Mouse (Mus musculus) large intestine, adult 2 months (tissue): ENCODE measurements around the gene Ptpn14. TPM values are rescaled to one million over a fixed set of nuclear protein-coding genes. Genes with fewer than 3 reads are reported as not detected.

Experiments
- DNase-seq: peaks from one replicate; pipeline ENCODE4 v3.0.0-alpha.2; 2012; ENCODE audit warnings: low read depth, low spot score
- WGBS: fragments of 180-500 bp; shearing (Covaris S2); methylation state at CpG from one replicate; pipeline ENCODE4 v1.1.7; 2018; 5-methylcytosine and 5-hydroxymethylcytosine counted together
- polyA plus RNA-seq: library from polyadenylated mRNA; depleted of rRNA; stranded (reverse); fragments of >200 nt; gene quantifications from 2 replicates; pipeline ENCODE4 v1.2.3, GENCODE M21; 2012

Ptpn14 gene
- polyA plus RNA-seq, 1 experiment: 2.1 TPM

GRCm38 (mm10) chr1:189880745-189881144, 152.7 kb downstream of the Ptpn14 start:
- DNase-seq: no peak
- WGBS: 92% methylated on average over 14 of the region's 14 CpGs

DNA sequence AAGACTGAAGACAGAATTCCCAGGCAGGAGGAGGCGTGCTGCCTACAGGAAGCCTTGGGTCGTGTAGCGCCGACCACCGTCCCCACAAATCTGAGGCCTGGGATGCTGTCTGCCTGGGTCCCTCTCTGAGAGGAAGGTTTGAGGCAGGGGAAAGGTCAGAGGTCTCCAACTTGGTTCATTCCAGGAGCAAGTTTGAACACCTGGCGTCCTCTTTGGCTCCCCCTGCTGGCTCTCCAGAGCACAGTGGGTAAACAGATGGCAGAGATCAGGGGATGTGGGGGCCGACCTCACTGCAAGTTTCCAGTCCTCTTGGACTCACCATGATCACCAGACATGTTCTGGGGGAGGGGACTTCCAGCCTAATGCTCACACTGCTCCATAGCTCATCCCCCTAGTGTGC, 154.8 kb downstream of the Ptpn14 start:
- WGBS: 54% methylated on average over 7 of the region's 7 CpGs
- DNase-seq: no peak

DNA sequence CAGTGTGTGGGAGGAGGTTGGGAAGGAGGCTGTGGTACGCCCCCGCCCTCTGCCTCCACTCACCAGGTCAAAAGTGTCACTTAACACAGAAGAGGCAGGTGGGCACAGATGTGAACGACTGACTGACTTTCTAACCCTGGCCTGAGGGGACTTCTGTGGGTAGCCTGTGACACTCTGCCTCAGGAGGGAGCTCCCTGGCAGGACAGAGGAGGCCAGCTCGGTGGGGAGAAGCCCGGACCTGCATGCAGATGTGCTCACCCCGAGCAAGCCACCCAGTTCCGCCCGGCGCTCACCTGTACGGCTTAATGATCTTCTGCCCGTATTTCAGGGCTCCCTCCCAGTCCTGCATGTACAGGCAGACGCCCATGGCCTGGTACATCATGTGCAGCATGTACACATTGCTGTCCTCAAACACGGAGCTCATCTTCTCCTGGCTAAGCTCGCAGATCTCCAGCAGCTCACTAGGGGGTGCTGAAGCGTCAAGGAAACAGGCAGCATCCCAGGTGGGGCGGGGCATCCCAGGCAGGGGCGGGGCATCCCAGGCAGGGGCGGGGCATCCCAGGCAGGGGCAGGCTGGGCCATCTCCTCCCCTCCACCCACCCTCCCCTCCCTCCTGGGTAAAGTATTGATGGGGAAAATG, 155.6 kb downstream of the Ptpn14 start:
- DNase-seq: no peak
- 66% methylated on average over 18 of the region's 18 CpGs for WGBS

GRCm38 (mm10) chr1:189884951-189885350, 156.9 kb downstream of the Ptpn14 start:
- 83% methylated on average over 13 of the region's 13 CpGs for WGBS
- no peak for DNase-seq

DNA sequence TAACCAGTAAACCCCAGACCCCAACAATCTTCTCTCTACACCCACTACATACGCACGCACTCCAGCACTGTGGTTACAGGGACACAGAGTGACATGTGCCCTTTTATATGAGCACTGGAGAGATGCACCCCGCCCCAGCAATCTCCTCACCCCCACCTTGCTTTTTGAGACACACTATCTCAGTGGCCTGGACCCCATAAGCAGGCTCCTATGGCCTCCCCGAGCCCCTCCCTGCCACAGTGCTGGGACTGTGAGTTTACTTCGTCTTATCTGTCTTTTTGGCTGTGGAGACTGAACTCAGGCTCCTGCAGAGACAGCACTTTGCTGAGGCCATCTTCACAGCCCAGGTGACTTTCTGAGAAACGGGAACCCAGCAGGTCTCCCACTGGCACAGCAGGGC, 157.9 kb downstream of the Ptpn14 start:
- 92% methylated on average over 6 of the region's 6 CpGs for WGBS

DNA sequence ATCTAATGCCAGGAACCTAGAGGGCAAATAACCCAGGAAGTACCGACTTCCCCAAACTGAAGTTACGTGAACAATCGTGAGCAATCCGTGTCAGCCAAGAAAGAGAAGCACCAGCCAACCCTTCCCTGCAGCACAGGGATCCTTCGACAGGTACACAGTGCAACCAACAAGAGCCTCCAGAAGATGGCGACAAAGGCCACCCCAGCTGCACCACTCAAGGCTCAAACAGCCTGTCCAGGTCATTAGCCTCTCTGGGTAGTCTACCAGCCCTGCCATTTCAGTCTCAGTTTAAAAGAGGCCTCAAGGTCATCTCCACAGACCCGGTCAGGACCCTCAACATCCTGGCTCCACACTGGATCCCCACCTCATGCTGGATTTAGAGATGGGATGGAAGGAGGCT, 159.4 kb downstream of the Ptpn14 start:
- WGBS: 24% methylated on average over 7 of the region's 7 CpGs

More for the DNA sequence above, 157.9 kb downstream of the Ptpn14 start:
- no peak for DNase-seq

DNA sequence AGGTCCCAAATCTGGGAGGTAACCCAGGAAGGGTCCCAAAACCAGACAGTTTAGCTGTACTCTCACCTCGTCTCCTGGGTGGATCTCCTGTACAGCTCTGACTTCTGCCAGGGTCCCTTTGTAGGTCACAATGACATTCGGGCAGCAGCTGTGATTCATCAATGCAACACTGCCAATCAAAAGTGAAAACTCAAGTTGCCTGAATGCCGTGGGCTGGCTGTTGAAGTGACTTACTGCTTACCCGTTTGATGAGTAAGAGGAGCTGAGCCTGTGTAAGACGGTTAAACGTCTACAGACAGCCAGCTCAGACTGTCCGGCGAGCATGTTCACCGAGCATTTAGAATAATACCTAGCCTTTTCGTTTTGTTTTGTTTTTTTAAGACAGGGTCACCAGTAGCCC, 160.7 kb downstream of the Ptpn14 start:
- WGBS: 89% methylated on average over 10 of the region's 10 CpGs
- DNase-seq: no peak

More for the DNA sequence above, 159.4 kb downstream of the Ptpn14 start:
- no peak for DNase-seq

GRCm38 (mm10) chr1:189894191-189894590, 166.1 kb downstream of the Ptpn14 start:
- 93% methylated on average over 9 of the region's 9 CpGs for WGBS
- no peak for DNase-seq

DNA sequence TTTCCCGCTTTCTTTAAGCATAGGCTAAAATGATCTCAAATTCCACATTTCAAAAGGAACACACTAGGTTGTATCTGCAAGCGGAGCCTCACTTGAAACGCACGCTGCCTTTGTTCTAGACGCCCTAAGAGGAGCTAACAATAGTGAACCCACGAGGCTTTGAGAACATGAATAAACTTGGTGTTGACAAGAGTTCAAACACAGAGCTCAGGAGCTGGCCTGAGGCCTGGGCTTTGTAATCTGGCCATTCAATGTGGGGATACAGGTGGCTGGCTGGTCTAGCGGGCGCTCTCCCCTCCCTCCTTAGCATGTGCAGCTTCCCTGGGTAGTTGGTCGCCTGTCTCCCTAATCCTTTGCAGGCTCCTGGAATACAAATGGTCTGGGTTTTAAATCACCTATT, 169.8 kb downstream of the Ptpn14 start:
- DNase-seq: no peak
- 91% methylated on average over 9 of the region's 9 CpGs for WGBS

DNA sequence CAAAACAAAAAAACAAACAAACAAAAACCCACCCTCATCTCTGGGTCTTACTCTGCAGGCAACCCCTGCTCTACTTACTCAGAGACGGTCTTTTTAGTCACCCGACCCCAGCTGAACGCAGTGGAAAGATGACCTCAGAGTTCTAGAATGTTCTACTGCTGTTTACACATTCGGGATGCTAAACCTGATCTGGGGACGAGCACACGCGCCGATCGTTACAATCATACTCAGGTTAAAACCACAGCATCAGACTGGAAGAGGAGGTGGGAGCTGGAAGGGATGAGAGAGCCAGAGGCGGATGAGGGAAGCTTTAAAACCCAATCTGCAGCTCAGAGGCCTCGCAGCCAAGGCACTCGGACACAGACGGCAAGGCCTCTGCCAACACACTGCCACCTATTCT, 170.6 kb downstream of the Ptpn14 start:
- DNase-seq: no peak
- whole genome bisulfite sequencing: 61% methylated on average over 13 of the region's 13 CpGs

DNA sequence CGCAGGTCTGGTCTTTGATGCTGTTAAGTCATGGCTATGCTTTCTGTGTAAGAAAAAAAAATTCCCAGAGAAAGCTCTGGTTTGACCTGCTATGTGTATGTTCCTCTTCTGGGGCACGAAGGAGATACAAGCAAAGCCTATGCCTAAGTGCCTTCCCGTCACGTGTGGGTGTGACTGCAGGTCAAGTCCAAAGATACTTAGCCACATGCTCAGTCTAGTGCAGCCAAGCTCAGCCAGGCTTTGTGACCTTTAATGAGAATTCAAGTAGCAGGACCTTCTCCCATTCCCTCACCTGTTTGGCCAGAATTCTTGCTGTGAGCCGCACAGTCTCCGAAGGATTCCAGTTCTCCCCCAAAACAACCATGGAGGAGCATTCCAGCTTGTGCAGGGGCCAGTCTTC, 171.5 kb downstream of the Ptpn14 start:
- 86% methylated on average over 6 of the region's 6 CpGs for WGBS
- no peak for DNase-seq

DNA sequence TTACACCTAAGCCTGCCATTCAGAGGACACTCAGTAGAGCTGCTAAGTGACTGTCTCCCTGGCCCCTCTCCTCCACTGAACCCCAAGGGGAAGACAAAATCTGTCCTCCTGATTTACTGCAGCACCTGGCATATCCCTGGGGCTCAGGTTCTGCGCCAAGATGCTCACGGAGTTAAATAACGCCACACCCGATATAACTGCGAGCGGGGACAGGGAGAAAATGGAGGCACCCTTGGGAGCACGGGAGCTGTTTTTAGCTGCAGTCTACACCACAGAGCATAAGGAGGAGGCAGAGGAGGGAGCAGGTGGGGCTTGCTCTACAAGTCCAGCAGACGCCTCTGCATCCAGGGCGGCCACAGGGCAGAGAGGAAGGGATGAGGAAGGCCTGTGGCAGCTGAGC, 174.3 kb downstream of the Ptpn14 start:
- no peak for DNase-seq
- WGBS: 83% methylated on average over 9 of the region's 9 CpGs

- DNase-seq: no peak
- 88% methylated on average over 11 of the region's 11 CpGs for WGBS
Measured at GRCm38 (mm10) chr1:189903169-189903568, 175.1 kb downstream of the Ptpn14 start.

DNA sequence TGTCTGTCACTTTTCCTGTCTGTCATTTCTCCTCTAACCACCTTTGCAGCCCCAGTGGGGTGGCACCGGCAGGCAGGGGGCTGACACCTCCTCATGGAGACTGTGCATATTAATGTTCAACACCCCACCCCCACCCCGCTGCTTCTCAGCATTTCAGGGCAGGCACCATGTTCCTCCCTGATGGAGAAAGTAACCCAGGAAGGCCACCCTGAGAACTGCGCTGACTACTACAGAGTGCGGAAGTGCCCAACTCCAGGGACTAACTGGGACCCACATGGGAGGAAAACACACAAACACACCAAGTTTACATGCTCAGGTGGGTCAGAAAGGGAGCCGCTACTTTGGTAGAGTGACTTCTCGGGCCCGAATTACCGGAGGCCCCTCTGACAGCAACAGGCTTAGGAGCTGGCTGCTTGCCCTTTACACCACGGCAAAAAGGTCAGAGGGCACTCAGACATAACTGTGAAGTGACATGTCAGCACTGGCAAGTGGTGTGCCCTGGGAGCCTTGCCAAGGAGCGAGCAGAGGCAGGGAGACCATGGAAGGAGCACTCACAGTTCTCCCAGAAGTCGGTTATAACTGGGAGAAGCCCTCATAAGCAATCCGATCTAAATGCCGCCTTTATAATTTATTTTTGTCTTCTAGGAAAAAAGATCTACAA, 182.7 kb downstream of the Ptpn14 start:
- no peak for DNase-seq
- WGBS: 63% methylated on average over 13 of the region's 13 CpGs

DNA sequence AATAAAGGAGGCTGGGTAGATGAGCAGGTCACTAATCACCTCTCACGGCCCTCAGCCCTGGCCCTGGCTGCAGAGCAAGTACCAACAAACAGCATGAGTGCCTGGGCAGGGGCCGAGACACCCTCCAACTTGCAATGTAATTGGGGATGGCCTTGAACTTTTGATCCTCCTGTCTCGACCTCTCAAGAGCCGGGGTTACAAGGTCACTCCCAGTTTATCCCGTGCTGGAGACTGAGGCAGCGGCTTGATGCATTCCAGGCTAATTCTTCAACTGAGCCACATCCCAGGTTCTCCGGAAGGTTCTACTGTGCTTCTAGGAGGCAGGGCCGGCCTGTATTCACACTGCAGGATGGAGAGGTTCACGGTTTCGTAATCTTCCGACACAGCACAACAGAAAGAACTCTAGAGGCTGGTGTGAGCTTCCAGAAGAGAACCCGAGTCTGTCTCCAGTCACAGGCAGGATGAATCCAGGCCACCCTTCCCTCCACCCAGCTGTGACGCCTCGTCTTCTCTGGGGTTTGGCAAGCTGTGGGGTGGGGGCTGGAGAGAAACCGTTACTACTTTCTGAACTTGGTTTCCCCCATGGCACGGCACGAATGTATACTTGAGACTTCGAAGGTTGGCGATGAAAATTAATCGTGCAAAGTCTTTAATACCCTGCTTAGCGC, 185.2 kb downstream of the Ptpn14 start:
- WGBS: 89% methylated on average over 21 of the region's 21 CpGs
- DNase-seq: no peak

DNA sequence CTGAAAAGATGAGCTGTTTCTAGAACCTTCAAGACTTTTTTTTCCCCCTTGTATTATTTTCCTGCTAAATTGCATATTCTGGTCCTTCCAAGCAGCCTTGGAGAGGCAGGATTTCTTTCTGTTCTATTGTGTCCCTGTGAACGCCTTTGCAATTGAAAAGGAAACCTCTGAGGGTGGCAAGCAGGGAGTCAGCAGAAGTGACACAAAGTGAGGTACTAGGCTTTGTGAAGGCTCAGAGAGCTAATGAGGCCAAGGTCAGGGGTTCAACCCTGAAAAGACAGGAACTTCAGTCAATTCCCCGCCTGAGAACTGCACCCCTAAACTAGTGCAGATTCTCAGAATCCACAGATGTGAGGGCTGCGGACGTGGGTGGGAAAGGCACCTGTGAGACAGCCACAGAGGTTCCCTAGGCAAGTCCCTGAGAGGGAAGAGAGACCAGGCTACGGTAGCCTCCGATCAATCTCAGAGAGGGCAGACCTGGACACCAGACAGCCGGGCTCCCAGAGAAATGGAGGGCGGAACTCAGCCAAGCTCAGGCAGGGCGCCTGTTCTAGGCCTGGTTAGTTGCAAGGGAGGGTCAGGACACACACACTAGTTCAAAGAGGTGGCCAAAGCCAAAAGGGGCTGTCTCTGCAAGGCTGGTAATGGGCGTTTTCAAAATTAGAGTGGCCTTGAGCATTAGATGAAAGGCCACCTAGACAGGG, 188.5 kb downstream of the Ptpn14 start:
- DNase-seq: no peak
- WGBS: 85% methylated on average over 10 of the region's 10 CpGs

DNA sequence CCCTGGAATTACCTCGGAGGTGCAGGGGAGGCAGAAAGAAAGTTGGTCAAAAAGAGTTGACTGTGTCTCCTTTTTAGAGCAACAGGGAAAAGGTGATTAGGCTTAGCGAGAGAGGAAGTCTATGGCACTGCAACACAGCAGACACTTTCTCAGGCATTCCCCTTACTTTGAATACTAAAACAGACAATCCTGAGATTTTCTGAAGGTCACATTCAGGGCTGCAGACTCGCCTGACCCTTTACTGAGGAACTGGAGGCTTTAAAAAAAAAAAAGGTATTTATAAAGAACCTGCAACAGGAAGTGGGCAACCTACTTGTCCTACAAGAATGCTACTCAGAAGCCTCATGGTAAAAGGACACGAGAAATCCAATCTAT, 189.0 kb downstream of the Ptpn14 start:
- DNase-seq: no peak
- WGBS: 58% methylated on average over 4 of the region's 4 CpGs

DNA sequence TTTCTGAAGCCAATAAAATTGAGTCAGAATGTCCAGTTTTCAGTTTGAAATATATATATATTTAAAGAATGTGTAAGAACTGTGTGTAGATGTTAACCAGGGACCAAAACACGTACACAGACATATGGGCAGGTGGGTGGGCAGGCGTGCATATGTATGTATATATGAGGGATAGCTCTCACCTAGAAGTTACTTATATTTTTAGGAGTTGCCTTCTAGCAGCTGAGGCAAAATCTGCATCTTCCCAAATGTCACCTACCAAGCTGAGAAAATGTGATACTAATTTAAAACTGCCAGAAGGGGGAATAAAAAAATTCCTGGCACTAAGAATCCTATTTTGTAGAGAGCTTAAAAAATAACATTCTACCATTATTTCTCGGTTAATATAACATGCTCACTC, 191.7 kb downstream of the Ptpn14 start:
- DNase-seq: no peak
- WGBS: 88% methylated on average over 3 of the region's 3 CpGs

DNA sequence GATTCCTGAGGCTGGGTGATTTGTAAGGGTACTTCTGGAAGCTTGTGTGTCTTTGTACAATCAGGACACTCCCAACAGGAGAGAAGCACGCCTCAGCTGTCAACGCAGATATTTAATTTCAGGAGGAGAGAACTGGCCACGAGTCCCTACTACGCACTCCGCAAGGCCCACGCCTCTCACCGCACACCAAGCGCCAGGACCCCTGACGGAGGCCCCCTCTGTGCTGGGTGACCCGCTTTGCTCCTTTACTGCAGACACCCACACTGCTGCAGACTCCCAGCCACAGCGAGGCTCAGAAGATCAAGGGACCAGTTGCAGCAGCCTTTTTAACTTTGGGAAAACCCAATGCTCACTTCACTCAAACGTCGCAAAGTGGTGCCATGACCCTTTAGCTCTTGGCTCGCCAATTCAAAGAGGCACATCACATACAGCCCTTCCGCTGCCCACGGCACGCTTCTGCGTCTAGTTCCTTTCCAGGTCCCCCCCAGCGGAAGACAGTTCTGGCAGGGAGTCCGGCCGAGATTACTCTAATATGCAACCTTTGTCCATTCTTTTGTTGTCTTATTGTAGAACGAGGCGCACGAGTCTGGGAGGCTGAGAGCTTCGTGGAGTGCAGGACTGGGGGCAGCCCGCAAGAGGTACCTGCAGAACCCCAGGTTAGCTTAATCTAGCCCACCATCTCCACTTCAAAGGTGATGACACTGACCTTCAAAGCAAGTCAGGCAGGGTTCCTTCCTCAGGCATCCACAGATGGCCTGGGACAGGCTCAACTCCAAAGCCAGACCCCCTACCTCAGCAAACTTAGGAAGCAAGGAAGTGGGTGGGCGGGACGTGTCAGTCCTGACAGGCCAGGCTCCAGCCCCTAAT, 192.9 kb downstream of the Ptpn14 start:
- WGBS: 41% methylated on average over 28 of the region's 28 CpGs
- DNase-seq: no peak

DNA sequence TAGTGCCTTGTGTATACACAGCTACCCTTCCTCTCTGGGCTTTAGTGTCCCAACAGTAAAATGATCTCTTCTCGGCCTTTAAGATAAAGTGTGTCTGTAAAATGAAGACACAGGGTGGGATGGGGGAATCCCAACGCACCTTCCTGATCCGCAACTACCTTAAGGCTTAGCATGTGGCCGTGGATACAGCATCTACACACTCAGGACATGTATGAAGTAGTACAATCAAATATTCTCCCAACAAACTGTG, 193.4 kb downstream of the Ptpn14 start:
- 6% methylated on average over 4 of the region's 4 CpGs for WGBS
- no peak for DNase-seq
